Mouse (Mus musculus) urinary bladder, adult 18-20 months (tissue): Measurements from ENCODE around the gene Sf1.

Experiments
- DNase-seq, 2 experiments: peaks; one replicate each; pipeline ENCODE4 v3.0.0; 2022; ENCODE audit warnings: low spot score in 2 of 2, mixed read lengths in 2 of 2

Gene Sf1

DNA sequence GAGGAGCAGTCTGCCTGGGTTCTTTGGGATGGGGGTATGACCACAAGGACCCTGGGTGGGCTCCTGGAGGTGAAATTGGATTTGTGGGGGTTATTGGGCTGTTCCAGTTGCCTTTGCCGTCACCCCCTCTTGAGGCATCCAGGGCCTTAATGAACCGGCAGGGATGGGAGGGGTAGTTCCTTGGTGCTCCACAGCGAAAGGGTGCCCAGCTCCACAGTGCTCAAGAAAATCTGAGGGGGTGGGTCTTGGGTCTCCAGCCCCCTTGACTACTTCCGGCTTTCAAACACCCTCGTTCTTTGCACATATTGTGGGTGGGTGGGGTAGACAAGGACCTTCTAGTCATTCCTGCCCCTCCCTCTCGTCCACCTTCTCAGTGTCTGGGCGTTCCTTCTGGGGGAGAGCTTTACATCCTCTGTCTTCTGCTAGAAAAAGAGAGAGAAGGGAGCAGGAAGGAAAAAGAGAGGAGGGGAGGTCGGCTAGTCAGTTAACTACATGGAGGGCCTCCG, 56.4 kb downstream of the Sf1 start:
- no peak for DNase-seq

GRCm38 (mm10) chr19:6420481-6421210, 57.2 kb downstream of the Sf1 start:
- DNase-seq = no peak

DNA sequence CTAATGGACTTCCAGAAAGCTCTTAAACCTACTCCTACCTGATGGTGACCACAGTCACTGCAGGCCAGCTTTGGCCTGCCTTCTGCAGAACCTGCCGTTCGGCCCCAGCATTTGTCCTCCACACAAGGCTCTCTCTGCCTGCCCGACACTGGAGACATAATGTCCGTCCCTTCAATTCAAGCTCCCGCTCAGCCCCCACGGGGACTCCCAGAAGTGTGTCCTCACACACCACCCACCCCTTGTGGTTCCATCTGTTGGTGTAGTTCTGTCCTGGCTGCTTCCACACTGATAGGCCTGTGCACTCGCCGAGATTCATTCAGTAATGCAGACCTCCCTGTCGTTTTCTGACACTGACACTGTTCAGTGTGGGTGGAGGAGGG, 57.7 kb downstream of the Sf1 start:
- no peak for DNase-seq

GRCm38 (mm10) chr19:6422014-6422413, 58.5 kb downstream of the Sf1 start:
- no peak for DNase-seq

DNA sequence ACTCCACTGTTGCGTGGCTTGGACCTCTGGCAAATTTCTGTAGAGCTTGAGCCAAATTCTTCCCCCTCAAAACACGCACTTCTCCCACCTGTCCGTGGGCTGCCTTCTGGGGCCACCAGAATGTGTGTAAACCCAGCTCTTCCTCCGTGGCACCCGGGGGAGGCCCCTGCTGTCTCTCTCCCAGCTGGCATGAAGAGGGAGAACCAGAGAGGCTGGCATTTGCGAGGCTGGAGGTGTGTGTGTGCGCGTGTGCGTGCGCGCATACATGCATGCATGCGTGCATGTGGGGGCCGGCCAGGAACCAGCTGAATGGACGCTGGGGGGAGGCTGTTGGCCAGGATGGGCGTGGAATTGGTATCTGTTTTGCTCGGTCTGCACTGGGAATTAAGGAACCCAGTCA, 59.8 kb downstream of the Sf1 start:
- DNase-seq = no peak

- no peak for DNase-seq
These were observed 60.8 kb downstream of the Sf1 start for GRCm38 (mm10) chr19:6424137-6424881.

DNA sequence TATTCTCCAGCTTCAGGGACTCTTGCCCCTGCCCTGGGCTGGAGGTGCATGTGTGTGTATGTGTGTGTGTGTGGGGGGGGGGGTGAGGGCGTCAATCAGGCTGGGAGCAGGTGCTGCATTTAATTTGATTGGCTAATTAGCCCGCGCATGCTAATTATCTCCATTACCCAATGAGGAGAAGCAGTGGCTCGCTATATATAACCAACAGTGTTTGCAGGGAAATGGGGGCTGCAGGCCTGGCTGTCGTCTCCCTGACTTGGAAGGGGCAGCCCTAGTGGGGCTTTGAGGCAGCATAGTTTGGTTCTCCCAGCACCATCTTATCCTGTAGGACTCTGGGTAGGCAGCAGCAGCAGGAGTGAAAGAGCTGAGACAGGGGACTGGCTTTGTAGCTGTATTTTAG, 62.1 kb downstream of the Sf1 start:
- DNase-seq = no peak

- DNase-seq = peak in 1 of 2 experiments; percentile 43
These were observed 63.4 kb downstream of the Sf1 start for GRCm38 (mm10) chr19:6426703-6427500.
